Mouse (Mus musculus) spleen, adult 2 months (tissue): ENCODE measurements around the gene Cdc25b.

ENCODE experiments used
- CTCF ChIP-seq: fragments of 200-500 bp; IDR thresholded peaks from 2 replicates; pipeline ENCODE4 v1.5.1; 2011; ENCODE audit warnings: mild to moderate bottlenecking, inconsistent platforms; ENCODE audit not compliant: insufficient read depth, insufficient read length, insufficient replicate concordance; ENCODE audit errors: extremely low read depth
- POLR2A ChIP-seq: fragments of 200-500 bp; IDR thresholded peaks from 2 replicates; pipeline ENCODE4 v1.6.1; 2011; ENCODE audit warnings: low read depth, low read length, inconsistent platforms

DNA sequence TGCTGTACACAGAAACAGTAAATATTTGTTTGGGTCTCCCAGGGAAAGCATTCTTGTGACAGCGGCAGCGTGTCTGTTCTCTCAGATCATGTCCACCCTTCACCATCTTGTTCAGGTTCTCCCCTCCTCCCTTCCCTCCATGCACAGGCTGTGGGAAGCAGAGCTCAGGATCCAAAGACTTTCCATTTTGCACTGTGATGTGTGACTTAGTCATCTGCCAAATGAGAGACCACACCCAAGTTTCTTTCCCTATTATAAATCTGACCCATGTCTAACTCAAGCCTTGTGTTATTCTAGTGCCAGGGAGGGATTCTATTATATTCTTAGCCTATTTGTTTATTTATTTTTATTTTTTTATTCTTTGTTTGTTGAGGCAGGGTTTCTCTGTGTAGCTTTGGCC, 21.6 kb downstream of the Cdc25b start:
- TF ChIP-seq CTCF (no peak), POLR2A (no peak)
